Mouse (Mus musculus): ENCODE data around the gene Ifngr2.

Ifngr2 gene

GRCm38 (mm10) chr16:91534888-91535287, 12.0 kb upstream of the Ifngr2 start:
- in situ Hi-C loops (cut with MboI, MseI): no loop called here

GRCm38 (mm10) chr16:91536372-91536771, 10.5 kb upstream of the Ifngr2 start:
- in situ Hi-C loops (cut with MboI, MseI): no loop called here

- in situ Hi-C loops (cut with MboI, MseI): no loop called here
Observed at GRCm38 (mm10) chr16:91537065-91537464, 9.8 kb upstream of the Ifngr2 start.

DNA sequence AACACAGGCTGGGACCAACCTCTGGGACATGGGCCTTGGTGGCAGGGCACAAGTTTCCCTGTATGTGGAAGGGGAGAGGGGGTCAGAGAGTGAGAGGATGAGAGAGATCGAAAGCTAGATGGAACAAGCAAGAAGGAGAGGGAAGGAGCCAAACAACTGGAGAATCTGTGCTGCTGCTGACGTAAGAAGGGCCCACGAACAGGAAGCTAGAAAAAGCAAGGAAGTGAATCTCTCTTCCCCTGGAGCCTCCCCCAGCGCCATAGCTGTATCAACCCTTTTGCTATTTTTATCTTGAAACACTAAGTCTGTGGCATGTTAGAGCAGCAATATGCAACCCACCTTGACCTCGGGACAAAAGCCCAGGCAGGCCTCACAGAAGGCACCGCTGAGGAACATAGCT, 8.8 kb upstream of the Ifngr2 start:
- in situ Hi-C loops (cut with MboI, MseI): no loop called here

GRCm38 (mm10) chr16:91538513-91538912, 8.4 kb upstream of the Ifngr2 start:
- in situ Hi-C loops (cut with MboI, MseI): no loop called here

GRCm38 (mm10) chr16:91541573-91542081, 5.2 kb upstream of the Ifngr2 start:
- in situ Hi-C loops (cut with MboI, MseI): loop anchor here (10.0 kb wide), 3 partner anchors 383 to 917 kb away; partner anchors contain the start of gene Synj1 (in 1 of the 2)

GRCm38 (mm10) chr16:91543619-91544018, 3.3 kb upstream of the Ifngr2 start:
- in situ Hi-C loops (cut with MboI, MseI): loop anchor here (10.0 kb wide), 3 partner anchors 381 to 919 kb away; partner anchors contain the start of gene Synj1 (in 1 of the 2)

- in situ Hi-C loops (cut with MboI, MseI): loop anchor here (10.0 kb wide), 3 partner anchors 379 to 921 kb away; partner anchors contain the start of gene Synj1 (in 1 of the 2)
Observed at GRCm38 (mm10) chr16:91545597-91546281, 1.1 kb upstream of the Ifngr2 start.

GRCm38 (mm10) chr16:91546391-91546835, 459 bp upstream of the Ifngr2 start:
- in situ Hi-C loops (cut with MboI, MseI): loop anchor here (10.0 kb wide), 3 partner anchors 378 to 922 kb away; partner anchors contain the start of gene Synj1 (in 1 of the 2)

GRCm38 (mm10) chr16:91547974-91548373, 1.1 kb downstream of the Ifngr2 start:
- in situ Hi-C loops (cut with MboI, MseI): loop anchor here (10.0 kb wide), 3 partner anchors 377 to 923 kb away; partner anchors contain the start of gene Synj1 (in 1 of the 2)

GRCm38 (mm10) chr16:91548586-91548985, 1.7 kb downstream of the Ifngr2 start:
- in situ Hi-C loops (cut with MboI, MseI): loop anchor here (10.0 kb wide), 3 partner anchors 376 to 924 kb away; partner anchors contain the start of gene Synj1 (in 1 of the 2)

GRCm38 (mm10) chr16:91548996-91549395, 2.1 kb downstream of the Ifngr2 start:
- in situ Hi-C loops (cut with MboI, MseI): loop anchor here (10.0 kb wide), 3 partner anchors 376 to 924 kb away; partner anchors contain the start of gene Synj1 (in 1 of the 2)

DNA sequence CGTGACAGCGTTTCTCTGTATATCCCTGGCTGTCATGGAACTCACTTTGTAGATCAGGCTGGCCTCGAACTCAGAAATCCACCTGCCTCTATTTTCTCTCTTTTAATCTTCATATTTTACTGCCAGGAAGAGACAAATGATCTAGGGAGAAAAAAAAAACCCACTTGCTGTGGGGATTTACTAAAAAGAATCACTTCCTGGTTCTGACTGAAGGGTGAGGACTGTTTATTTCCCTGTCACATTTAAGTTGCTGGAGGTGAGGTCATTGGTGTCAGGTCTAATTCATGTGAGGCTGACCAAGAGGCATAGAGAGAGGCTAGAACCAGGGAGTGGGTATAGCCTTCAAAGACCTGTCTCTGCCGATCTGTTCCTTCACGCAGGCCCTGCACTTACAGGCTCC, 2.7 kb downstream of the Ifngr2 start:
- in situ Hi-C loops (cut with MboI, MseI): loop anchor here (10.0 kb wide), 3 partner anchors 375 to 925 kb away; partner anchors contain the start of gene Synj1 (in 1 of the 2)

- in situ Hi-C loops (cut with MboI, MseI): no loop called here
Observed at GRCm38 (mm10) chr16:91551081-91551524, 4.2 kb downstream of the Ifngr2 start.

- in situ Hi-C loops (cut with MboI, MseI): no loop called here
Observed at GRCm38 (mm10) chr16:91552072-91552471, 5.2 kb downstream of the Ifngr2 start.

- in situ Hi-C loops (cut with MboI, MseI): no loop called here
Observed at GRCm38 (mm10) chr16:91553625-91554024, 6.8 kb downstream of the Ifngr2 start.

- in situ Hi-C loops (cut with MboI, MseI): loop anchor here in 1 of 2 experiments (5.0 kb wide), 1 partner anchor 43 kb away; no protein-coding TSS in a partner anchor
Observed at GRCm38 (mm10) chr16:91555017-91555605, 8.2 kb downstream of the Ifngr2 start.

DNA sequence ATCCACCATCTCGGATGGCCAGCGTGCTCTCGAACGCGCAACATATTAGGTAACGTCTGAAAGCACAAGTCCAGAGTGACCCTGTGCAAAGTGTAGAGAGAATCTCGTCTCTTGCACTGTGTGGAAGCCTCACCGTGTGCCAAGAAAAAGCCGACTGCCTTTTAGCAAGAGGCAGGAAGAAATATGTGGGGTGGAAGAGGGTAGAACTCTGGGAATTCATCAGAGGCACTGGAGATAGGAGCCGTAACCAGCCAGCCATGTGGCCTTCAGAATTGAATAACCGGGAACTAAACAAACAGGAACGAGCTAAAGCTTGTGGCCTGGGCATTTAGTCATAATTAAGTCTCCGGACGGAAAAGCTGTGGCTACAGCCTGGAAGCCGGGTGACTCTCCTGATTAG, 9.8 kb downstream of the Ifngr2 start:
- in situ Hi-C loops (cut with MboI, MseI): loop anchor here in 1 of 2 experiments (5.0 kb wide), 1 partner anchor 44 kb away; no protein-coding TSS in a partner anchor

DNA sequence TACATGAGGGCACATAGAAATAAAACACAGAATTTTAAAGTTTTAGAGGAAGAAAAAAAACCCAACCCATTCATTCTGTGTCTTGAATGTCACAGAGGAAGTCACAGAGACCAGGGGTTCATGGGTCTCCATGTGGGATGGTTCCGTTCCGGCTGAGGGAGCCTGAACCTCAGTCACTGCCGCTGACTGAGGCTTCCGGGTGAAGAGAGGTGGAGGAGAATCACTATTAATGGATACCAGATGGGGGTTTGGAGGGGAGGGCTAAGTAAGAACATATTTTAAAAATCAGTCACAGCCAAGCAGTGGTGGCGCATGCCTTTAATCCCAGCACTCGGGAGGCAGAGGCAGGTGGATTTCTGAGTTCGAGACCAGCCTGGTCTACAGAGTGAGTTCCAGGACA, 10.3 kb downstream of the Ifngr2 start:
- in situ Hi-C loops (cut with MboI, MseI): loop anchor here in 1 of 2 experiments (5.0 kb wide), 1 partner anchor 45 kb away; no protein-coding TSS in a partner anchor

DNA sequence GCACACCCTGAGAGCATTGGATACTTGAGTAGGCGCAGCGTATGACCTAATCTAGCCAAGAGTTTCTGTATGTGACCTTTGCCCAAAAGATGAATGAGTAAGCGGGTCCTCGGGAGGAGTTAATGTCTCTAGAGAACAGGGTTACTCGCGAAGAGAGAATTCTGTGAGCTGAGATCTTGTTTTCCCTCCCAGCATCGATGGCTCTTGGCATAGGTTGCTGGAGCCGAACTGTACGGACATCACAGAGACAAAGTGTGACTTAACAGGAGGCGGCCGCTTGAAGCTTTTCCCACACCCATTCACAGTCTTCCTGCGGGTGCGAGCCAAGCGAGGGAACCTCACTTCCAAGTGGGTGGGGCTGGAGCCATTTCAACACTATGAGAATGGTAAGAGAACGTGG, 10.8 kb downstream of the Ifngr2 start:
- in situ Hi-C loops (cut with MboI, MseI): loop anchor here in 1 of 2 experiments (5.0 kb wide), 1 partner anchor 45 kb away; no protein-coding TSS in a partner anchor

DNA sequence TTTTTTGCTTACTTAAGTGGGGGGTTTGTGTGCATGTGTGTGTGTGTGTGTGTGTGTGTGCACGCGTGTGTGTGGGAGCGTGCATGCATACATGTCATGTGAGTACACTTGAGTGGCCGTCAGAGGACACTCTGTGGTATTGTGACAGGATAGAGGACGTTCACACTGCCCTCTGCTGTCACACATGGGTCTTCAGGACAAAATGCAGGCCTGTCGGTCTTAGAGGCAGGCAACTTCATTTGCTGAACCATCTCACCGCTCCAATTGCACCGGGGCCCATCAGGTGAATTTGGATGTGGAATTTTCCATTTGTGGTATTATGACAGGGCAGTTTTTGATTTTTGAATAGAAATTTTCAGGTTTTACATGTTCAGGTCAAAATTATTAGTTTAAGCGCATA, 14.2 kb downstream of the Ifngr2 start:
- in situ Hi-C loops (cut with MboI, MseI): loop anchor here in 1 of 2 experiments (5.0 to 10.0 kb wide), 2 partner anchors 61 to 636 kb away; no protein-coding TSS in a partner anchor

All from T-helper 17 cell (primary cell).